Mouse (Mus musculus): ENCODE data around the gene Bbs9. TPM values are rescaled to one million over a fixed set of nuclear protein-coding genes. Genes with fewer than 3 reads are reported as not detected.

The Bbs9 gene
- polyA plus RNA-seq, 1 experiment from 2014 or later = 15.9 TPM

- H3K36me3 ChIP-seq = peaks cover 11% of the 10 kb centered on the region
- peaks cover 8% of the 10 kb centered on the region; the same call in 1 of the 2 replicates for H3K4me1 ChIP-seq
- H3K9me3 ChIP-seq = no peaks in the 10 kb centered on the region
- no peaks in the 10 kb centered on the region for H3K27me3 ChIP-seq
- no peak within 1 kb of the TSS for H3K27ac ChIP-seq
- H3K4me3 ChIP-seq = peak within 1 kb of the TSS; percentile 90
- H3K9ac ChIP-seq = peak within 1 kb of the TSS; percentile 21; the same call in 1 of the 2 replicates
- H3K4me2 ChIP-seq (replicated peaks) = peak within 1 kb of the TSS; percentile 74
- WGBS = 86% methylated on average over 3 of the region's 3 CpGs
- no peak for ATAC-seq (ENCODE audit: low FRiP score, low read depth)
Observed at GRCm38 (mm10) chr9:22469643-22470042, 5.9 kb upstream of the Bbs9 start, which contains the start of gene Rp9. TSS of gene Rp9 (minus strand) at chr9:22469743.

GRCm38 (mm10) chr9:22476265-22476664 is 750 bp downstream of the Bbs9 start:
- H3K27ac ChIP-seq = no peak overlapping the region
- H3K4me1 ChIP-seq = peaks cover 13% of the 10 kb centered on the region
- no peaks in the 10 kb centered on the region for H3K36me3 ChIP-seq
- H3K9me3 ChIP-seq = no peaks in the 10 kb centered on the region
- ATAC-seq (ENCODE audit: low FRiP score, low read depth) = no peak
- peak overlapping the region; percentile 75 for H3K9ac ChIP-seq
- 4% methylated on average over 10 of the region's 10 CpGs for WGBS
- no peaks in the 10 kb centered on the region for H3K27me3 ChIP-seq
- peak overlapping the region; percentile 74 for H3K4me3 ChIP-seq
- peak overlapping the region; percentile 92 for H3K4me2 ChIP-seq (replicated peaks)

GRCm38 (mm10) chr9:22478946-22479345 is 3.4 kb downstream of the Bbs9 start:
- H3K4me1 ChIP-seq = peaks cover 13% of the 10 kb centered on the region
- 86% methylated on average over 8 of the region's 8 CpGs for WGBS
- H3K27me3 ChIP-seq = no peaks in the 10 kb centered on the region
- H3K9ac ChIP-seq = no peak overlapping the region
- no peak overlapping the region for H3K4me2 ChIP-seq (replicated peaks)
- ATAC-seq (ENCODE audit: low FRiP score, low read depth) = no peak
- no peaks in the 10 kb centered on the region for H3K9me3 ChIP-seq
- no peak overlapping the region for H3K27ac ChIP-seq
- no peaks in the 10 kb centered on the region for H3K36me3 ChIP-seq
- no peak overlapping the region for H3K4me3 ChIP-seq

- Histone ChIP-seq H3K4me1 (0 out of 2 replicates have a peak, but pooled peaks cover 4% of the 10 kb centered on the region), H3K36me3 (no peaks in the 10 kb centered on the region), H3K4me2 (replicated peaks) (no peak overlapping the region), H3K27me3 (no peaks in the 10 kb centered on the region), H3K27ac (no peak overlapping the region), H3K9me3 (no peaks in the 10 kb centered on the region), H3K9ac (no peak overlapping the region), H3K4me3 (no peak overlapping the region)
- 95% methylated on average over 8 of the region's 8 CpGs for WGBS
- no peak for ATAC-seq (ENCODE audit: low FRiP score, low read depth)
Observed at GRCm38 (mm10) chr9:22483866-22484561, 8.5 kb downstream of the Bbs9 start.

- Histone ChIP-seq H3K4me3 (no peak overlapping the region), H3K36me3 (no peaks in the 10 kb centered on the region)
- 89% methylated on average over 12 of the region's 12 CpGs for WGBS
Observed at GRCm38 (mm10) chr9:22484562-22485308, 9.2 kb downstream of the Bbs9 start.

GRCm38 (mm10) chr9:22486211-22486610 is 10.7 kb downstream of the Bbs9 start:
- H3K27ac ChIP-seq = no peak overlapping the region
- H3K9ac ChIP-seq = no peak overlapping the region
- no peaks in the 10 kb centered on the region for H3K36me3 ChIP-seq
- WGBS = 89% methylated on average over 7 of the region's 7 CpGs
- no peak overlapping the region for H3K4me2 ChIP-seq (replicated peaks)
- ATAC-seq (ENCODE audit: low FRiP score, low read depth) = no peak
- H3K4me3 ChIP-seq = no peak overlapping the region
- H3K9me3 ChIP-seq = no peaks in the 10 kb centered on the region
- no peaks in the 10 kb centered on the region for H3K27me3 ChIP-seq
- H3K4me1 ChIP-seq = 0 out of 2 replicates have a peak, but pooled peaks cover 4% of the 10 kb centered on the region

More at GRCm38 (mm10) chr9:22484562-22485308, 9.2 kb downstream of the Bbs9 start:
- Histone ChIP-seq H3K27ac (no peak overlapping the region), H3K4me2 (replicated peaks) (no peak overlapping the region), H3K9me3 (no peaks in the 10 kb centered on the region), H3K9ac (no peak overlapping the region), H3K27me3 (no peaks in the 10 kb centered on the region), H3K4me1 (0 out of 2 replicates have a peak, but pooled peaks cover 4% of the 10 kb centered on the region)
- ATAC-seq (ENCODE audit: low FRiP score, low read depth) = no peak

GRCm38 (mm10) chr9:22488963-22489362 is 13.4 kb downstream of the Bbs9 start:
- ATAC-seq (ENCODE audit: low FRiP score, low read depth) = no peak
- Histone ChIP-seq H3K27ac (no peak overlapping the region), H3K4me2 (replicated peaks) (no peak overlapping the region), H3K4me1 (0 out of 2 replicates have a peak, but pooled peaks cover 4% of the 10 kb centered on the region), H3K36me3 (no peaks in the 10 kb centered on the region), H3K27me3 (no peaks in the 10 kb centered on the region), H3K9me3 (no peaks in the 10 kb centered on the region), H3K4me3 (no peak overlapping the region), H3K9ac (no peak overlapping the region)
- WGBS = 40% methylated on average over 9 of the region's 9 CpGs

GRCm38 (mm10) chr9:22494203-22494807 is 18.8 kb downstream of the Bbs9 start:
- Histone ChIP-seq H3K27me3 (no peaks in the 10 kb centered on the region), H3K36me3 (peaks cover 7% of the 10 kb centered on the region), H3K9me3 (0 out of 2 replicates have a peak, but pooled peaks cover 6% of the 10 kb centered on the region), H3K4me3 (no peak overlapping the region), H3K4me2 (replicated peaks) (no peak overlapping the region), H3K9ac (no peak overlapping the region), H3K27ac (no peak overlapping the region), H3K4me1 (no peaks in the 10 kb centered on the region)
- WGBS = 86% methylated on average over 9 of the region's 9 CpGs
- ATAC-seq (ENCODE audit: low FRiP score, low read depth) = 0 out of 2 replicates have a peak, but pooled peaks have one; percentile 11

- Histone ChIP-seq H3K9me3 (0 out of 2 replicates have a peak, but pooled peaks cover 6% of the 10 kb centered on the region), H3K4me3 (no peak overlapping the region), H3K36me3 (peaks cover 13% of the 10 kb centered on the region), H3K27me3 (no peaks in the 10 kb centered on the region), H3K27ac (no peak overlapping the region), H3K9ac (no peak overlapping the region), H3K4me1 (no peaks in the 10 kb centered on the region), H3K4me2 (replicated peaks) (no peak overlapping the region)
- 87% methylated on average over 2 of the region's 2 CpGs for WGBS
- ATAC-seq (ENCODE audit: low FRiP score, low read depth) = no peak
Observed at GRCm38 (mm10) chr9:22495133-22495532, 19.6 kb downstream of the Bbs9 start.

- Histone ChIP-seq H3K4me1 (no peaks in the 10 kb centered on the region), H3K4me3 (no peak overlapping the region), H3K9me3 (0 out of 2 replicates have a peak, but pooled peaks cover 6% of the 10 kb centered on the region), H3K27me3 (no peaks in the 10 kb centered on the region), H3K4me2 (replicated peaks) (no peak overlapping the region), H3K9ac (no peak overlapping the region), H3K27ac (no peak overlapping the region), H3K36me3 (peaks cover 17% of the 10 kb centered on the region)
- WGBS = 88% methylated on average over 6 of the region's 6 CpGs
- no peak for ATAC-seq (ENCODE audit: low FRiP score, low read depth)
Observed at GRCm38 (mm10) chr9:22497021-22497767, 21.7 kb downstream of the Bbs9 start.

- ATAC-seq (ENCODE audit: low FRiP score, low read depth) = peak; percentile 59; the same call in 1 of the 2 replicates
- WGBS = 49% methylated on average over 2 of the region's 2 CpGs
- peak overlapping the region; percentile 28; the same call in 1 of the 2 replicates for H3K27ac ChIP-seq
Observed at GRCm38 (mm10) chr9:22502972-22503371, 27.5 kb downstream of the Bbs9 start.

More at GRCm38 (mm10) chr9:22502972-22503371, 27.5 kb downstream of the Bbs9 start:
- H3K9ac ChIP-seq = no peak overlapping the region
- peaks cover 14% of the 10 kb centered on the region for H3K36me3 ChIP-seq
- no peaks in the 10 kb centered on the region for H3K9me3 ChIP-seq
- H3K4me3 ChIP-seq = no peak overlapping the region
- H3K27me3 ChIP-seq = no peaks in the 10 kb centered on the region
- H3K4me1 ChIP-seq = peaks cover 14% of the 10 kb centered on the region
- no peak overlapping the region for H3K4me2 ChIP-seq (replicated peaks)

All from limb, embryonic 13.5 days (tissue).